Mouse (Mus musculus): ENCODE results near the gene Hba-x. TPM values are rescaled to one million over a fixed set of nuclear protein-coding genes. Genes with fewer than 3 reads are reported as not detected.

Hba-x gene
- polyA plus RNA-seq, 1 experiment, result not detected

DNA sequence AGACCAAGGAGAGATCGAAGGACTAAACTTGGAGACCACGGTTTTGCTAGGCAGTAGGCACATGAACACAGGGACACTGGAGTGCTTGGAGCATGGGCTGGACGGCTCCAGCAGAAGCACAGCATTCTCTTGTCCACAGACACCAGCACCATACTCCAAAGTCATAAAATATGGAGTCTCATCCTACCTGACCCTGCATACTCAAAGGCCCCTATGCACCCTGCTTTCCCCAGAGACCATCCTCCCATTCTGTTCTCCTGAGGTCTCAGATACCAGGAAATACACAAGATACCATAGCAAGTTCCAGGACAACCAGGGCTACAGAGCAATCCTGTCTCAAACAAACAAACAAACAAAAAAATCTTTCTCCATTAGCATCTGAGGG is 38.8 kb upstream of the Hba-x start:
- H3K27me3 ChIP-seq (ENCODE audit: control insufficient read depth, insufficient read depth, low read length, poor library complexity, severe bottlenecking), result no peaks in the 10 kb centered on the region
- H3K9me3 ChIP-seq (replicated peaks; ENCODE audit: control insufficient read depth, insufficient read depth, low read length, poor library complexity, severe bottlenecking), result no peaks in the 10 kb centered on the region
- H3K36me3 ChIP-seq (ENCODE audit: control insufficient read depth, insufficient read depth, low read length, poor library complexity, severe bottlenecking), result peaks cover 1% of the 10 kb centered on the region; the same call in 1 of the 2 replicates
- no peaks in the 10 kb centered on the region for H3K4me1 ChIP-seq (ENCODE audit: control insufficient read depth, insufficient read depth, low read length)
- no peak overlapping the region for H3K9ac ChIP-seq (ENCODE audit: low read depth, poor library complexity, severe bottlenecking)
- no peak overlapping the region for H3K4me3 ChIP-seq (ENCODE audit: low read depth, low read length)
- H3K27ac ChIP-seq (ENCODE audit: insufficient read depth, low read length), result no peak overlapping the region
- no peak for TF ChIP-seq EP300 (IDR thresholded peaks at IDR 0.05; ENCODE audit: insufficient read depth, low read depth, low read length)
- TF ChIP-seq CTCF (IDR thresholded peaks at IDR 0.05; ENCODE audit: low read depth, low read length), result no peak
- TF ChIP-seq POLR2A (IDR thresholded peaks at IDR 0.05; ENCODE audit: insufficient read depth, low read length), result no peak

- no peak overlapping the region for H3K27ac ChIP-seq (ENCODE audit: insufficient read depth, low read length)
- no peaks in the 10 kb centered on the region for H3K4me1 ChIP-seq (ENCODE audit: control insufficient read depth, insufficient read depth, low read length)
- no peak overlapping the region for H3K4me3 ChIP-seq (ENCODE audit: low read depth, low read length)
- H3K9ac ChIP-seq (ENCODE audit: low read depth, poor library complexity, severe bottlenecking), result no peak overlapping the region
- H3K9me3 ChIP-seq (replicated peaks; ENCODE audit: control insufficient read depth, insufficient read depth, low read length, poor library complexity, severe bottlenecking), result no peaks in the 10 kb centered on the region
- no peaks in the 10 kb centered on the region for H3K27me3 ChIP-seq (ENCODE audit: control insufficient read depth, insufficient read depth, low read length, poor library complexity, severe bottlenecking)
- no peak for TF ChIP-seq EP300 (IDR thresholded peaks at IDR 0.05; ENCODE audit: insufficient read depth, low read depth, low read length)
- peak; percentile 95 for TF ChIP-seq CTCF (IDR thresholded peaks at IDR 0.05; ENCODE audit: low read depth, low read length)
- TF ChIP-seq POLR2A (IDR thresholded peaks at IDR 0.05; ENCODE audit: insufficient read depth, low read length), result no peak
- no peaks in the 10 kb centered on the region; the same call in 1 of the 2 replicates for H3K36me3 ChIP-seq (ENCODE audit: control insufficient read depth, insufficient read depth, low read length, poor library complexity, severe bottlenecking)
Measured at GRCm38 (mm10) chr11:32238093-32238860, 37.9 kb upstream of the Hba-x start.

- H3K9me3 ChIP-seq (replicated peaks; ENCODE audit: control insufficient read depth, insufficient read depth, low read length, poor library complexity, severe bottlenecking), result no peaks in the 10 kb centered on the region
- no peaks in the 10 kb centered on the region for H3K36me3 ChIP-seq (ENCODE audit: control insufficient read depth, insufficient read depth, low read length, poor library complexity, severe bottlenecking)
- TF ChIP-seq EP300 (IDR thresholded peaks at IDR 0.05; ENCODE audit: insufficient read depth, low read depth, low read length), result no peak
- no peak for TF ChIP-seq POLR2A (IDR thresholded peaks at IDR 0.05; ENCODE audit: insufficient read depth, low read length)
- no peak for TF ChIP-seq CTCF (IDR thresholded peaks at IDR 0.05; ENCODE audit: low read depth, low read length)
- H3K4me1 ChIP-seq (ENCODE audit: control insufficient read depth, insufficient read depth, low read length), result peaks cover 3% of the 10 kb centered on the region
- H3K9ac ChIP-seq (ENCODE audit: low read depth, poor library complexity, severe bottlenecking), result no peak overlapping the region
- no peaks in the 10 kb centered on the region for H3K27me3 ChIP-seq (ENCODE audit: control insufficient read depth, insufficient read depth, low read length, poor library complexity, severe bottlenecking)
- no peak overlapping the region for H3K27ac ChIP-seq (ENCODE audit: insufficient read depth, low read length)
- H3K4me3 ChIP-seq (ENCODE audit: low read depth, low read length), result no peak overlapping the region
Measured at GRCm38 (mm10) chr11:32241391-32241790, 34.8 kb upstream of the Hba-x start.

- no peak overlapping the region for H3K4me3 ChIP-seq (ENCODE audit: low read depth, low read length)
- H3K9ac ChIP-seq (ENCODE audit: low read depth, poor library complexity, severe bottlenecking), result no peak overlapping the region
- no peaks in the 10 kb centered on the region for H3K9me3 ChIP-seq (replicated peaks; ENCODE audit: control insufficient read depth, insufficient read depth, low read length, poor library complexity, severe bottlenecking)
- TF ChIP-seq CTCF (IDR thresholded peaks at IDR 0.05; ENCODE audit: low read depth, low read length), result no peak
- TF ChIP-seq POLR2A (IDR thresholded peaks at IDR 0.05; ENCODE audit: insufficient read depth, low read length), result no peak
- no peak for TF ChIP-seq EP300 (IDR thresholded peaks at IDR 0.05; ENCODE audit: insufficient read depth, low read depth, low read length)
- H3K4me1 ChIP-seq (ENCODE audit: control insufficient read depth, insufficient read depth, low read length), result peaks cover 3% of the 10 kb centered on the region
- H3K27ac ChIP-seq (ENCODE audit: insufficient read depth, low read length), result no peak overlapping the region
- H3K27me3 ChIP-seq (ENCODE audit: control insufficient read depth, insufficient read depth, low read length, poor library complexity, severe bottlenecking), result no peaks in the 10 kb centered on the region
- H3K36me3 ChIP-seq (ENCODE audit: control insufficient read depth, insufficient read depth, low read length, poor library complexity, severe bottlenecking), result 0 out of 2 replicates have a peak, but pooled peaks cover 2% of the 10 kb centered on the region
Measured at GRCm38 (mm10) chr11:32242209-32242608, 34.0 kb upstream of the Hba-x start.

GRCm38 (mm10) chr11:32243205-32243955 is 32.8 kb upstream of the Hba-x start:
- no peak overlapping the region for H3K27ac ChIP-seq (ENCODE audit: insufficient read depth, low read length)
- H3K36me3 ChIP-seq (ENCODE audit: control insufficient read depth, insufficient read depth, low read length, poor library complexity, severe bottlenecking), result peaks cover 5% of the 10 kb centered on the region; the same call in 1 of the 2 replicates

More at GRCm38 (mm10) chr11:32243205-32243955, 32.8 kb upstream of the Hba-x start:
- no peak overlapping the region for H3K9ac ChIP-seq (ENCODE audit: low read depth, poor library complexity, severe bottlenecking)
- peaks cover 3% of the 10 kb centered on the region for H3K4me1 ChIP-seq (ENCODE audit: control insufficient read depth, insufficient read depth, low read length)
- H3K9me3 ChIP-seq (replicated peaks; ENCODE audit: control insufficient read depth, insufficient read depth, low read length, poor library complexity, severe bottlenecking), result no peaks in the 10 kb centered on the region
- TF ChIP-seq EP300 (IDR thresholded peaks at IDR 0.05; ENCODE audit: insufficient read depth, low read depth, low read length) (no peak), CTCF (IDR thresholded peaks at IDR 0.05; ENCODE audit: low read depth, low read length) (no peak), POLR2A (IDR thresholded peaks at IDR 0.05; ENCODE audit: insufficient read depth, low read length) (no peak)
- no peak overlapping the region for H3K4me3 ChIP-seq (ENCODE audit: low read depth, low read length)
- no peaks in the 10 kb centered on the region for H3K27me3 ChIP-seq (ENCODE audit: control insufficient read depth, insufficient read depth, low read length, poor library complexity, severe bottlenecking)
